Mouse (Mus musculus) spleen, adult 2 months (tissue): ENCODE measurements at regions not wholly inside any gene's neighbourhood (a gene's known extent, or its start where the extent isn't known, plus 50 kb on each side); places are given as distances from the start of the nearest gene placed in this dataset.

Experiments used
- CTCF ChIP-seq: fragments of 200-500 bp; IDR thresholded peaks from 2 replicates; pipeline ENCODE4 v1.5.1; 2011; ENCODE audit warnings: mild to moderate bottlenecking, inconsistent platforms; ENCODE audit not compliant: insufficient read depth, insufficient read length, insufficient replicate concordance; ENCODE audit errors: extremely low read depth
- POLR2A ChIP-seq: fragments of 200-500 bp; IDR thresholded peaks from 2 replicates; pipeline ENCODE4 v1.6.1; 2011; ENCODE audit warnings: low read depth, low read length, inconsistent platforms

- no peak for TF ChIP-seq CTCF
- no peak for TF ChIP-seq POLR2A
These were observed 416.6 kb downstream of the Vrk1 start for GRCm38 (mm10) chr12:106426631-106427030.
